Mouse (Mus musculus) layer of hippocampus, adult 9-10 months (tissue): ENCODE data around the gene Rps27rt.
"Not testable (repeated sequence)": the region's sequence is repeated elsewhere in the genome, so short reads cannot be mapped to it uniquely, and the experiment has no call there.

Experiments
- DNase-seq: peaks from one replicate; pipeline ENCODE4 v3.0.0; 2022; ENCODE audit warnings: low spot score

Rps27rt gene

DNA sequence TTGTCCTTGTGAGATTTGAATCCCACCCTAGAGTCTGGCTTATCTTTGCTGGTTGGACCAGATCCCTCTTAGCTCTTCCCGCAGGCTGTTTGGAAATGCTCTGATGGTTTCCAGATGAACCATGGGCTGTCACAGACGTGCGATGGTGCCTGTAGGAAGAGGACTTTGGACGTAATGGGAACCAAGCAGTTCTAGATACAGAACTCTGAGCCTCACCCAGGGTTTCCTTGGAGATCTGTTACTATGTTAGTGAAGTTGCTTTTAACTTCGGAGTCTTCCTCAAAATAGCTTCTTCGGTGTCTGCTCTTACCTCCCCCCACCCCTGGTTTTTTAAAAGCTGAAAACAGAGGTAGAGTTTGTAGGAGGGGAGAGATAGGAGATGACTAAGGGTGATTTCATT is 2.6 kb downstream of the Rps27rt start:
- no peak for DNase-seq

DNA sequence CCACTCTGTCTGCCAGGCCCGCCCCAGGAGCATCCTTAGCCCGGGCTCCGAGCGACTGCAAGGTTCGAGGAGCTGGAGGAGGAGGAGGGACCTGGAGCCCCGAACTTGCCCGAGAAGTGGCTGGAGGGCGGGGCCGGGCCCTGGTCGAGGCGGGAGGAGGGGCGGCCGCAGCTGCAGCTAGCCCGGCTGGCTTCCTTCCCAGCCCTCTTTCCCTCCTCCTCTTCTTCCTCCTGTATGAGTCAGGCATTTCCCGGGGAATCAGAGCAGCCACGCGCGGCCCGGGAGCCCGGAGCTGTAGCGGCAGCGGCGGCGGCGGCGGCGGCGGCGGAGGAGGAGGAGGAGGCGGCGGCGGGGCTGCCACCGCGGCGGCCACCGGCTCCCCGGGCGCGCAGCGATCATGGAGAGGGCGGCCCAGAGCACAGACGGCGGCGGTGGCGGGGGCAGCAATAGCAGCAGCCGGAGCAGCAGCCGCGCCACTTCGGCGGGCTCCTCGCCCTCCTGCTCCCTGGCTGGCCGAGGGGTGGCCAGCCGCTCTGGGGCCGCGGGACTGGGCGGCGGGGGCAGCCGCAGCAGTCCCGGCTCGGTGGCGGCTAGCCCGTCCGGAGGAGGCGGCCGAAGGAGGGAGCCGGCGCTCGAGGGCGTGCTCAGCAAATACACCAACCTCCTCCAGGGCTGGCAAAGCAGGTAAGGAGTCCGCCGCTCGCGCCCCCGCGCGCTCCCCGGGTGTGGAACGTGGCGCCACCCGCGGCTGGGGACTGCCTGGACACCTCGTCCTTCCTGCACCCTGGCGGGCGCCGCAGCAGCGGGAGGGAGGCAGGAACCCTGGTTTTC is 4.0 kb downstream of the Rps27rt start, which contains the start of gene Osbpl10:
TSS of gene Osbpl10 (plus strand) at position 289 of the 831 bp plus-strand sequence.
- DNase-seq = no peak

DNA sequence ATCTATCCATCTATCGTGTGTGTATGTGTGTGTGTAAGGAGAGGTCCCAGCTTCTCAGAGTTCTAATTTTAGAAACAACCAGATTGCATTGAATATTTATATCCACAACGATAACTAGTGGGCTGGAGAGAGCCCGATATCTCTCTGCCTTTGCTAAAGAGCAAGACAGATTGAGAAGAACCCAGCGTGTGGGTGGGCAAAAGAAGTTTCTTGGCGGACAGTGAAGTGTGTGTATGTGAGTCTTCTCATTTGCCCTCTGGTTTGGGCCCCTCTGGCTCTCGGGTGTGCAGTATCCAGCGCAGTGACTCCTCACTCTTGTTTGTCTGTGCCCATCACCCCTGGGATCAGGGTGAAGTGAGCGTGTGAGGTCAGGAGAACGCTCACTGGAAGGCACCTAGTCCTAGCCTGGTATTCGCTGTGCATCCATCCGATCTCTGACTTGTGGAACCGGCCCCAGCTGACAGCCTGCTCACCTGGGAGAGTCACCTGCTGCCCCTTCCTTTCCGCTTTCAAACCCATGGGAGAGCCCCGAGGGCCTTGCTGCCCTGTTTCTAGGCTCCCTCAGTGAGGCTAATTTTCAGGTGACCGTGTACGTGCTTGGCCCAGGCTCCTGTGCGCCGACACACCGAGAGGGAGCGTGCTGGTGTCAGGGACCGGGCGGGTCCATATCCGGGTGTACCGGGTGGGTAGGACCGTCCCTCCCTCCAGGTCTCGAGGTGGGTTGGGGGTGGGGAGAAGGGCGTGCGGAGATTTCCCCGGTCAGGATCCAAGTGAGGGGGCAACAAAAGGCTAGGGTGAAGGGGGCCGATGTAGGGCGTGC is 4.9 kb downstream of the Rps27rt start:
- no peak for DNase-seq

DNA sequence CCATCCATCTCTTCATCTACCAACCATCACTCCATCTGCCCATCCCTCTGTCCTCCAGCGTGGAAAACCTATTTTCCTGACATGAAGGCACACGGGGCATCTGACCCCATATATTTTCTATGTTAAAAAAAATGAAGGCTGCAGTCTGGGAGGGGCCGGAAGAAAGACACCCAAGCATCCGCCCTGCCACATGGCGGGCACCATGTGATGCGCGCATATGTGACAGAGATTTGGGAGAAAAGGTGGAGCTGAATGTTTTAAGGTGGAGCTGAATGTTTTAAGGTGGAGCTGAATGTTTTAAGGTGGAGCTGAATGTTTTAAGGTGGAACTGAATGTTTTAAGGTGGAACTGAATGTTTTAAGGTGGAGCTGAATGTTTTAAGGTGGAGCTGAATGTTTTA is 16.3 kb downstream of the Rps27rt start:
- DNase-seq = not testable (repeated sequence)

DNA sequence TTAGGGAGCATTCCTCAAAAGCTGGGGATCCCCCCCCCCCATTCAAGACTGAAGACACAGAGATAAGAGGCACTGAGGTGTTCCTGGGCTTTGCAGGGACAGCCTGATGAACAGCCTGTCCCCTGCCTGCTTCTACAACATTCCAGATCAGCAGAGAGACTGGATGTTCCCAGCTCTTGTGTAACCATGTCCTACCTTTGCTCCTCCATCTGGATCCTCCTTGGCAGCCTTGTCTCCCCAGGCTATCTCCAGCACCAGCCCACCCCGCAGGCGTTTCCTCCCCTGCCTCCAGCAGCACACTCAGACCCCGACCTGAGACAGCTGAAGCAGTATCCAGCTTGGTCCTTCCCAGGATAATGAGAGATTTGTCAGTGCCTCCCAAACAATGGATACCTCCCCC is 18.4 kb downstream of the Rps27rt start:
- DNase-seq = no peak

DNA sequence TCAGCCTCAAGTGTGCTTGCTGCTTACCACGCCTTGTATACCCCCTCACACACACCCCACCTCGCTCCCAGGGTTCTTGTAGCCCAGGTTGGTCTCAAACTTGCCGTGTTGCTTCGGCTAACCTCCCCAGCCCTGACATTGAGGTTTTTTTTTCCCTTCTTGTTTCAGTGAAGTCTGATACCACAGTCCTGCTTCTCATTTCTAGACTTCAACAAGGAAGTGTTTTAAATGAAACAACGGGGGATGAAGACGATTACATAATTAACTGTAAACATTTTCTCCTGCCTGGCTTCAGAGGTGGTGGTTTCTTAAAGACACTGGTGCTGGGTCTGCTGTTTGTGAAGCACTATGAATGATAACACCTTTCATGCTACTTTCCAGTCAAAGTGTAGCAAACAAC is 21.7 kb downstream of the Rps27rt start:
- no peak for DNase-seq

DNA sequence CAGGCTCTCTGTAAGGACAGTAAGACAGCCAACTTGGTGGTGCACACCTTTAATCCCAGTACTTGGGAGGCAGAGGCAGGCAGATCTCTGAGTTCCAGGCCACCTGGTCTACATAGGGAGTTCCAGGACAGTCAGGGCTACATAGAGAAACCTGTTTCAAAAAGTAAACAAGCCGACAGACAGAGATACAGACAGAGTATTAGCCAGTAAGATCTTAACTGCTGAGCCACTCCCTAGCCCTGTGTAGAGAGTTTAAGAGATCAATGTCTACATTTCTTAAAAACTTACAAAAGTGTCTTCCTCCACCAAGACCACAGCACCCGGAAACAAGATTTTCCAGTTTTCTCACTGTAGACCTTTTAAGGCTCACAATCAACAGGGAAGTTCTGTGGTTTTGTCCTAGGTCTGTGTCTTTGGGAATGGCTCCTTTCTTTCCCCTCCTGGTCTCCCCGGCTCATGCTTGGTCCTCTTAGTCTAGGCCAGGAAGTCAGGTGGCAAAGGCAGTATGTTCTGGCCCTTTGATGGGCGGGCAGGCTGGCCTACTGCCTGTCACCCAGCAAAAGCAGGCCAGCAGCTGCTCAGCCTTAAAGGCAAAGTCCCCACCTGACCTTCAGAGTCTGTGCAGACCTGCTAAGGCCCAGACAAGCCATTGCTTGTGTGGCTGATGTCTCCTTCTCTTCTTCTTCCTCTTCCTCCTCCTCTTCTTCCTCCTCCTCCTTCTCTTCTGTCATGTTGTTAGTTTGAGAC is 22.3 kb downstream of the Rps27rt start:
- no peak for DNase-seq

DNA sequence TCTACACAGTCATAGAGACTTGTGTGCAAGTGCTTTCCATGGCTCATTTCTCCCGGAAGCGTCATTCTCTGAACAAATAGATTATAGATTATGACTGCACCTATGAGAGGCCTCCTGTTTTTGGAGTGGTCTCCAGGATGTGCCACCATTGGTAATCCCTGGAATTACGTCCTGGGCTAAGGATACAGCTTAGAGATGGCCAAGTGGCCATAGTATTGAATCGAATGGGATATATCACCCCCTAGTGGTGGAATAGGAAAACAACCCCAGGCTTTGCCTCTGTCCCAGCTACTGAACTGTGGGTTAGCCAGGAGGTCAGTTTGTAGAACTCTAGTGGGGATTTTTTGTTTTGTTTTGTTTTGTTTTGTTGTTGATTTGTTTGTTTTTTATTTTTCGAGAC is 25.6 kb downstream of the Rps27rt start:
- no peak for DNase-seq

DNA sequence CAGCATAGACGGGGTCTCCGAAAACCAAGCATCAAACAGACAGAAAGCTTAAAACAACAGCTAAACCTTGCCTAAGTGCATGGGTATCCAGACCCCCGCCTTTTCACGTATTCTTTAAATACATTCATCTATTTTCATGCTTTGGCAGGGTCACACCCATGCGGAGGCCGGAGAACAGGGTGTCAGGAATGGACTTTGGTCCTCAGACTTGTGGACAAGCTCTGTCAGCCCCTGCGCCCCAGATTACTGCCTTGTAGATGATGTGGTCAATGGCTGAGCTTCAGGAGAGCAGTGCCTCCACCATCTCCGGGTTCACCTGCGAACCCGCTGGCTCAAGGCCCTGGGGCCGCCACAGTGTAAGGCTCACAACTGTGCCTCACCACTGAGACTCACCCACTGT is 27.2 kb downstream of the Rps27rt start:
- DNase-seq = no peak

DNA sequence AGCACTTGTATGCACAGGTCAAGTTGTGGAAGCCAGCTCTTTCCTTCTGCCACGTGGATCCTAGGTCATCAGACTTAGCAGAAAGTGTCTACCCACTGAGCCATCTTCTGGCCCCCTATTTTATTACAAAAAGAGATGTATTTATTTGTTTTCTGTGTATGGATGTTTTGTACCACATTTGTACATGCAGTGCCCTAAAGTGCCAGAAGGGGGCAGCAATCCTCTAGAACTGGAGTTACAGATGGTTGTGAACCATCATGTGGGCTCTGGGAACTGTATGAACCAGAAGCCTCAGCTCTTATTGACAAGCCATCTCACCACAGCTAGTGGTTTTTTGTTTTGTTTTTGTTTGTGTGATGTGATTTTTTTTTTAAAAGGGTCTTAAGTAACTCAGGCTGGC is 29.7 kb downstream of the Rps27rt start:
- no peak for DNase-seq

DNA sequence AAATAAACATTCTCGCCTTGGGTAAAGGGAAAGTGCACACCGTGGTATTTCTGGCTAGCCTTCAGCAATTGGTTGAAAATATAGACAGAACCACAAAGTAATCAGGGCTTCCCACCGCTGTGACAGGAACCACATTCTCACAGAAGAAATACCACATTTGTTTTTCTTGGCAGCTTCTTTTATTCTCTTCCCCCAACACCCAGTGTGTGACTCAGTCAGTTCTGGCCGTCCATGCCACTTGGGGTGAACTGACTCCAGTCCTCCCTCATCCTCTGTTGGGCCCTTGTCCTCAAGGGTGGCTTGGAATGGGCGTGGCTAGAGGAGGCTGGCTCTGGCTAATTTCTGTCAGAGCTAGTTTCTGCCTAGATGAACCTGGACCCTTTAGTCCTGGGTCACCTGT is 34.1 kb downstream of the Rps27rt start:
- no peak for DNase-seq

DNA sequence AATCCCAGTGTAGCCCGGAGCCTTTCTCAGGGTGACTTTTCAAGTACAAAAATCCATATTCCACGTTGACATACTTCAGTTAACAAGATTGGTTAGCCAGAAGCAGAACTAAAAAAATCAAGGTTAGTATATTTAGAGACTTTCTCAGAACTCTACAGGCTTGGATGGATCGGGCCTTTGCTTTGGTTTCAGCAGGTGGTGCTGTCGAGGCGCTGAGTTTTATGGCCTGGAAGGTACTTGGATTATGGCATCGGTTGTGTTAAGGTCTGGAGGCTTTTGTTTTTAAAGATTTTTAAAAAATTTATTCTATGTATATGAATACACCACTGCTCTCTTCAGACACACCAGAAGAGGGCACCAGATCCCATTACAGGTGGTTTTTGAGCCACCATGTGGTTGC is 37.0 kb downstream of the Rps27rt start:
- no peak for DNase-seq

DNA sequence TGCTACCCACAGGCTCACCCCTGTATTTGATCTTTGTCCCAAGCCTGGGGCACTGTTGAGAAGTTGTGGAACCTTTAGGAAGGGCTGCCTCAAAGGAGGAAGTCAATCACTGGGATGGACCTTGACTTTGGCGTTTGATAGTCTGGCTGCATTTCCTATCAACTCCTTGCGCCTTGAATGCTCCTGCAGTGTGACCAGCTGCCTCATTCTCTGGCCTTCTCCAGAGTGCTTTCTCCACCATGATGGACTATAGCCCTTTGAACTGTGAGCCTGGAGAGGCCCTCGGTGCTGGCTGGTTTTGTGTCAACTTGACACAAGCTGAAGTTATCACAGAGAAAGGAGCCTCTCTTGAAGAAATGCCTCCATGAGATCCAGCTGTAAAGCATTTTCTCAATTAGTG is 37.9 kb downstream of the Rps27rt start:
- DNase-seq = no peak

DNA sequence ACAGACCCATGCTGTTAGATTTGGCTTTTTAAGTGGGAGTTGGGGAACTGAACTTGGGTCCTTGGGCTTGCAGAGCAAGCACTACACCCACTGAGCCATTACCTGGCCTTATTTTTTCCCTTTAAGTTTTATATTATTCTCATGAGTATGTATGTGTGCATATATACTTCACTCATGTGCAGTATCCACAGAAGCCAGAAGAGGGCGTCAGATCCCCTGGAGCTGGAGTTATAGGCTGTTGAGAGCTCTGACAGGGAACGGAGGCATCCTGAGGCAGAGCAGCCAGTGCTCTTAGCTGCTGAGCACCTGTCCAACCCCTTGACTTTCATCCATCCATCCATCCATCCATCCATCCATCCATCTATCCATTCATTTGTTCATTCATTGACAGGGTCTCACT is 45.9 kb downstream of the Rps27rt start:
- no peak for DNase-seq

DNA sequence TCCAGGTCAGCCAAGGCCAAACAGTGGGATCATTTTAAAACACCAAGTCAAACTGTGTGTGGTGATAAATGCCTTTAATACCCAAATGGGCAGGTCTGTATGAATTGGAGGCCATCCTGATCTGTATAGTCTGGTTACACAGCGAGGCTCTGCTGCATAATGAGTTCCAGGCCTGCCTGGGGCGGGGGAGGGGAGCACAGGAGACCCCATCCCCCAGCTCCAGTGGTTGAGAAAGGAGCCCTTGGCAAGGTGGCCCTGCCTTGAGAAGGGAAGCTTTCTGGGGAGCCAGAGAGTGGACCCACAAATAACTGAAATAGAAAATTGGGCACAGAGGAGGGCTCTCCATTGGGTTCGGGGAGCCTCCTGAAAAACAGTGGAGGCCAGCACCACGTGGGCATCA is 47.2 kb downstream of the Rps27rt start:
- DNase-seq = no peak

DNA sequence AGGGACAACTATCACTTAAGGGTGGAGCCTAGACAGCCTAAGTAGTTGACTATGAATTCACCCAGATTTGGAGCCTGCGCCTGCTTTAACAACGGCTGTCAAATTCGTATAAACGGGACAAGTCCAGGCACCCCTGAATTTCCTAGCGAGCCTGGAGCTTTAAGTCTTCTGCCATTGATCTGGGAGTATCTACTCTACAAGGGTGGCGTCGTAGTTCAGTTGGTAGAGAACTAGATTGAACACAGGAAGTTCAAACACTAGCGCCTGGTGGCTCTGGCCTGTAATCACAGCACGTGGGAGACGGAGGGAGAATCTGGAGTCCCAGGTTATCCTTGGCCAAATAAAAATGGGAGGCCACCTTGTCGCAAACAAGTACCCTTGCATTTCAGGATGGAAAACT is 48.3 kb downstream of the Rps27rt start:
- no peak for DNase-seq

DNA sequence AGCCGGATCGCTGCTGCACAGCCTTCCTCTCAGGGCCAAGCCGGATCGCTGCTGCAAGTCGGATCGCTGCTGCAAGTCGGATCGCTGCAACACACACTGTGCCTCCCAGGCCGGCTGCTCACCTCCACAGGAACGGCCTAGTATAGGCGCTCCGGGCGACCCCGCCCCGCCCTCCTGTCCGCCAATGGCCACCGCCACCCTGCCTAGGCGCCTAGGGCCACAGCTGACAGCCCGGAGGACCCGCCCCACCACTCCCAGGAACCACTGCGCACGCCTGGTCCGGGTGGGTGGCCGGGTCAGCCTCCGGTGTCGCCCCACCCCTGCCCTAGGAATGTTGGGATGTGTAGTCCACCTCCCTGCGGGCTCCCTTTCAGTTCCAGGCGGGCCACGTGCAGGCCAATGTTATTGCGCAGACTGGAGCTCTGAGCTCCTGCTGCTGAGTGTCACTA is 48.8 kb downstream of the Rps27rt start, which contains the start of gene Gpd1l:
TSS of gene Gpd1l (minus strand) at position 265 of the 449 bp plus-strand sequence.
- peak; percentile 87 for DNase-seq

DNA sequence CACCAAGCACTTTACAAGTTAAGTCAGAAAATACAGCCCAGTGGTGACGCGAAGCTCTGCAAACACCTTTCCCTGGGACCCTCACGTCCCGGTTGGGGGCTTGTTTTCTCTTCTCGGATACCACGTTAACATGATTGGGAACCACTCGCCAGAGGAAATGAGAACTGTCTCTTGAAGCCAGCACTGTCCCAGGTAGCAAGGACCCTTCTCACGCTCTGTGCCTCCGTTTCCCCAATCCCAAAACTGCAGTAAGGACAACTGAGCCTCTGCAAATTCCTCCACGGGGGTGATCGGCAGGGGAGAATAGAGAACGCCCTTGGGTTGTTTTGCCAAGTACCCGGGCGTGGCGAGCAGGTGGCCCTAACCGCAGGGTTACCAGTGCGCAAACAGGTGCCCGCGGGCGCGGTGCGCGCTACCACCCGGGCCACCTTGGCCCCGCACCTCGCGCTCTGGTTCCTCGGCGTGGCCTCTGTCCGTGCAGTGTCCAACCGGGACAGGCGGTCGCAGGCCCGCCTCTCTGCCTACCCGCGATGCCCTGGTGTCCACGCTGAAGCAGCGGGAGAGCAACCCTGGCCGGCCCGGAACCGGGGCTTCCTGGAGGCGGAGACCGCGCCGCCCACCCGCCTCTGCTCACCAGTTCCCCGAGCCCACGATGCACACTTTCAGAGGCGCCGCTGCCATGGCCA is 49.4 kb downstream of the Rps27rt start:
- no peak for DNase-seq

DNA sequence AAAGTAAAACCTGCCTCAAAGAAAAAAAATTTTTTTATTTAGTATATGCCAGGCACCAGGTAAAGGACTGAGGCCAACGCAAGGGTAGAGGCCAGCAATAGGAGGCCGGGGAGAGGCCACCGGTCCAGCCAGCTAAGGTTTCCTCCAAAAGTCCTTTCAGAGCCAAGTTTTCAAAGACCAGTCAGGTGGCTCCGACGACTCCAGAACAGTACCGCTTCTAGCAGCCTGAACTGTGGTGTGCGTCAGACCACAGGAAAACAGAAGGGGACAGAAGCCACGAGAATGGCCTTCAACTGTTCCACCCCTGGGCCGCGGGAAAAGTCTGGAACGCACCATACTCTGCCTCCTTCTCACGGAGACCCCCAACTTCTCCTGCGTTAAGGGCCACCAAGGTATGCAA is 49.9 kb downstream of the Rps27rt start:
- DNase-seq = no peak
